Mouse (Mus musculus): Measurements from ENCODE around the gene Fezf1. TPM values are rescaled to one million over a fixed set of nuclear protein-coding genes. Genes with fewer than 3 reads are reported as not detected.

Gene Fezf1
- not detected in 2 replicates for polyA plus RNA-seq (2012; ENCODE audit: insufficient read depth, insufficient read length, low replicate concordance, missing spikeins)

- WGBS = 2% methylated on average over 31 of the region's 31 CpGs
- H3K4me1 ChIP-seq (ENCODE audit: control insufficient read depth, insufficient read depth, low read length) = 0 out of 2 replicates have a peak, but pooled peaks cover 3% of the 10 kb centered on the region
- no peak for TF ChIP-seq CTCF (IDR thresholded peaks at IDR 0.05; ENCODE audit: insufficient read depth, low read depth, low read length)
- no peak for TF ChIP-seq POLR2A (IDR thresholded peaks at IDR 0.05; ENCODE audit: insufficient read depth, low read depth, low read length)
- no peak within 1 kb of the TSS for H3K27ac ChIP-seq (ENCODE audit: insufficient read depth, low read depth, low read length)
- no peak within 1 kb of the TSS for H3K4me3 ChIP-seq (ENCODE audit: insufficient read depth, low read depth, low read length)
These were observed at the start of gene Fezf1 for GRCm38 (mm10) chr6:23248313-23249052. Gene Fezf1, minus strand, starts transcription at chr6:23248362.

GRCm38 (mm10) chr6:23294685-23295084 is 46.5 kb upstream of the Fezf1 start:
- TF ChIP-seq POLR2A (IDR thresholded peaks at IDR 0.05; ENCODE audit: insufficient read depth, low read depth, low read length) (no peak), CTCF (IDR thresholded peaks at IDR 0.05; ENCODE audit: insufficient read depth, low read depth, low read length) (no peak)
- Histone ChIP-seq H3K4me3 (ENCODE audit: insufficient read depth, low read depth, low read length) (no peak overlapping the region), H3K27ac (ENCODE audit: insufficient read depth, low read depth, low read length) (no peak overlapping the region), H3K4me1 (ENCODE audit: control insufficient read depth, insufficient read depth, low read length) (0 out of 2 replicates have a peak, but pooled peaks cover 2% of the 10 kb centered on the region)
- whole genome bisulfite sequencing = 56% methylated on average over 4 of the region's 4 CpGs

- 96% methylated on average over 4 of the region's 4 CpGs for WGBS
- no peaks in the 10 kb centered on the region for H3K4me1 ChIP-seq (ENCODE audit: control insufficient read depth, insufficient read depth, low read length)
- TF ChIP-seq CTCF (IDR thresholded peaks at IDR 0.05; ENCODE audit: insufficient read depth, low read depth, low read length) (no peak), POLR2A (IDR thresholded peaks at IDR 0.05; ENCODE audit: insufficient read depth, low read depth, low read length) (no peak)
- H3K4me3 ChIP-seq (ENCODE audit: insufficient read depth, low read depth, low read length) = no peak overlapping the region
- no peak overlapping the region for H3K27ac ChIP-seq (ENCODE audit: insufficient read depth, low read depth, low read length)
These were observed 40.6 kb upstream of the Fezf1 start for GRCm38 (mm10) chr6:23288752-23289151.

DNA sequence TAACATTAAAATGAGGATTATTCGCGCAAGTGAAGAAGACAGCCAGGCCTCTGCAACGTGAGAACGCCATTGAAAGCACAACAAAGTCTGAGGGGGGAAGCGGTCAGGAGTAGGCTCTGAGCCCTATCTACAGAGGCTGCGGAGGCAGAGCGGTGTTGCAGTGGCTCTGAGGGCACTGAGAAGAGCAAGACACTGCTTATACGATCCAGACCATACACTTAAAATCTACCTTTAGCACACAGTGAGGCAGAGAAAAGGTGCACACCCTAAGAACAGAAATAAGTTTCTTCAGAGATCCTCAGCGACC is 33.3 kb upstream of the Fezf1 start:
- WGBS = 25% methylated on average over 9 of the region's 9 CpGs
- no peak for TF ChIP-seq POLR2A (IDR thresholded peaks at IDR 0.05; ENCODE audit: insufficient read depth, low read depth, low read length)
- no peak for TF ChIP-seq CTCF (IDR thresholded peaks at IDR 0.05; ENCODE audit: insufficient read depth, low read depth, low read length)

DNA sequence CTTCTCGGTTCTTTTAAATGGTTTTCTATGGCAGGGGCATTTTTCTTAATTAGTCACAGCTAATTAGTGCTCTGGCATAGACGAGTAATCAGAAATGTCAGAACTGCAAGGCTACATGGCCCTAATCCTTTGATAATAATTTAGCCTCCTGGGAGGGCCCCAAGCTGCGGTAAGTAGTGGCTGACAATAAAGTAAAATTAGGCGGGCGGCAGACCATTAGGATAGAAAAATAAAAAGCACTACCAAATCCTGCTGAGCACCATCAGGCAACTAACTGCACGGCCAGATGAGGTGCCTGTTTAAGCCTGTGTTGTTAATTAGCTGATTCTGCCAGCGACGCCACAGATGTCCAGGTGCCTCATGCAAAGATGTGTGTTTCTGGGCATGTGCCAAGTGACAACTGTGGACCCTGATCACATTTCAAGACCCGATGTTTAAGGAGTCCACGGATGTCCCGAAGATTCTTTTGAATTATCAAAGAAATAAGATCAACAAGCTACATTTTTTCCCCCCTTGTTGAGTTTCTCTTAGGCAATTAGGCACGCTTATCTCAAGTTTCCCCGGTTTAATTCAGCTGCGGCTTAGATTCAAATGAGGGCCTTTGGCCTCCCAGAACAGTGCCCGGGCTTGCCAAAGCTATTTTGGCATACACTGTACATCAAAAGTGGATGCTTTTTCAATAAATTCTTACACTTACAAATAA is 32.8 kb upstream of the Fezf1 start:
- Histone ChIP-seq H3K4me3 (ENCODE audit: insufficient read depth, low read depth, low read length) (no peak overlapping the region), H3K27ac (ENCODE audit: insufficient read depth, low read depth, low read length) (no peak overlapping the region), H3K4me1 (ENCODE audit: control insufficient read depth, insufficient read depth, low read length) (no peaks in the 10 kb centered on the region)
- whole genome bisulfite sequencing = 7% methylated on average over 15 of the region's 15 CpGs
- TF ChIP-seq POLR2A (IDR thresholded peaks at IDR 0.05; ENCODE audit: insufficient read depth, low read depth, low read length) = no peak
- no peak for TF ChIP-seq CTCF (IDR thresholded peaks at IDR 0.05; ENCODE audit: insufficient read depth, low read depth, low read length)

More for the DNA sequence above, 33.3 kb upstream of the Fezf1 start:
- H3K4me3 ChIP-seq (ENCODE audit: insufficient read depth, low read depth, low read length) = no peak overlapping the region
- H3K27ac ChIP-seq (ENCODE audit: insufficient read depth, low read depth, low read length) = no peak overlapping the region
- H3K4me1 ChIP-seq (ENCODE audit: control insufficient read depth, insufficient read depth, low read length) = no peaks in the 10 kb centered on the region

GRCm38 (mm10) chr6:23273483-23273882 is 25.3 kb upstream of the Fezf1 start:
- no peak overlapping the region for H3K4me3 ChIP-seq (ENCODE audit: insufficient read depth, low read depth, low read length)
- no peak for TF ChIP-seq POLR2A (IDR thresholded peaks at IDR 0.05; ENCODE audit: insufficient read depth, low read depth, low read length)
- no peak for TF ChIP-seq CTCF (IDR thresholded peaks at IDR 0.05; ENCODE audit: insufficient read depth, low read depth, low read length)
- H3K27ac ChIP-seq (ENCODE audit: insufficient read depth, low read depth, low read length) = no peak overlapping the region
- WGBS = 31% methylated on average over 4 of the region's 4 CpGs
- no peaks in the 10 kb centered on the region for H3K4me1 ChIP-seq (ENCODE audit: control insufficient read depth, insufficient read depth, low read length)

DNA sequence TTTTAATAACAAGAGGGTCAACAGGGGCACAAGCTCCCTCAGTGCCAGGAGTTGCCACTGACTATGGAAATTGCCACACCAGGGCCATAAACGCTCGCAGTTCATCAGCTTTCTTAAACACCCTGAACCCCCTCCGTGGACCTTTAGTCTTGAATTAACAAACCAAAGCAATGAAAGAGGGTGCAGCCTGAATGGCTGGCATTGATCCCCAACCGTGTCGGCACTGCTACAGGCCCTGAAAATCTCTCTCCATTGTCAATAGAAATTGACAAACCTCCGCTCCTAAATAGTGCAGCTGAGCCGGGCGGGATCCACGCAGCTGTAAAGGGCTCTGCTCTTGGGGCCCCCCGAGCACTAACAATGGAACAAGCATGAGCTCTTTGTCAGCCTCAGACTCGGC is 24.8 kb upstream of the Fezf1 start:
- 6% methylated on average over 11 of the region's 11 CpGs for WGBS
- Histone ChIP-seq H3K27ac (ENCODE audit: insufficient read depth, low read depth, low read length) (no peak overlapping the region), H3K4me1 (ENCODE audit: control insufficient read depth, insufficient read depth, low read length) (no peaks in the 10 kb centered on the region), H3K4me3 (ENCODE audit: insufficient read depth, low read depth, low read length) (no peak overlapping the region)
- TF ChIP-seq CTCF (IDR thresholded peaks at IDR 0.05; ENCODE audit: insufficient read depth, low read depth, low read length) = no peak
- no peak for TF ChIP-seq POLR2A (IDR thresholded peaks at IDR 0.05; ENCODE audit: insufficient read depth, low read depth, low read length)

DNA sequence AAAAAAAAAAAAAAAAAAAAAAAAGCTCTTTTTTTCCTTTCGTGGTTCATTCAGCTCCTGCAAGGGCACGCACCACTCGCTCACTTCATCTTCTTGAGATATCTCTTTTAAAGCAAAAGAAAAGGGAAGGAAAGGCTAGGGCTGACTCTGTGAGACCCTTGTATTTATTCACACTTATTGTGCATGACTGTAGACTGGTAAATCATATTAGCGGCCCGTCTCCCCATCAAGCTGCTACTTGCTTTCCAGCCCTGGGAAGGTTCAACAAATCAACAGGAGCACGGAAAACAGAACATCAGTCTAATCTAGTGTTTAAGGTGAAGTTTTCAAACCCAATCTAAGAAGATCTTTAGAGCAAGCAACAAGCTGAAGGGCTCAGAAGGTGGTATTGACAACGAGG is 24.4 kb upstream of the Fezf1 start:
- no peak for TF ChIP-seq CTCF (IDR thresholded peaks at IDR 0.05; ENCODE audit: insufficient read depth, low read depth, low read length)
- TF ChIP-seq POLR2A (IDR thresholded peaks at IDR 0.05; ENCODE audit: insufficient read depth, low read depth, low read length) = no peak
- Histone ChIP-seq H3K4me1 (ENCODE audit: control insufficient read depth, insufficient read depth, low read length) (no peaks in the 10 kb centered on the region), H3K27ac (ENCODE audit: insufficient read depth, low read depth, low read length) (no peak overlapping the region), H3K4me3 (ENCODE audit: insufficient read depth, low read depth, low read length) (no peak overlapping the region)
- WGBS = 36% methylated on average over 7 of the region's 7 CpGs

DNA sequence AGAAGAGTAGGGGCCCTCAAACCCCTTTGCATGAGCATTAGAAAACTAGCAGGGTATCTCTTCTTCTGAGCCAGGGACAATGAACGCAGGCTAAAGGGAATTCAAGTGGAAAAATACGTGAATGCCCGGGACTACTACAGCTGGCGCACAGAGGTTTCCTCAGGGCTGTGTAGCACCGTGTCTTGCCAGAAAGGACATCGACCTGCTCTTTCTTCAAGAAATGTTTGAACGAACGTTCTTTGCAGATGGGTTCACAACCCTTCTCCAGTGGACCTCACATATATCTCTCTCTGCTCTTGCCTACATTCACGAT is 12.5 kb upstream of the Fezf1 start:
- Histone ChIP-seq H3K27ac (ENCODE audit: insufficient read depth, low read depth, low read length) (no peak overlapping the region), H3K4me1 (ENCODE audit: control insufficient read depth, insufficient read depth, low read length) (no peaks in the 10 kb centered on the region), H3K4me3 (ENCODE audit: insufficient read depth, low read depth, low read length) (no peak overlapping the region)
- 16% methylated on average over 9 of the region's 9 CpGs for WGBS
- TF ChIP-seq POLR2A (IDR thresholded peaks at IDR 0.05; ENCODE audit: insufficient read depth, low read depth, low read length) (no peak), CTCF (IDR thresholded peaks at IDR 0.05; ENCODE audit: insufficient read depth, low read depth, low read length) (no peak)

All from olfactory bulb, adult 2 months (tissue).